Mouse (Mus musculus) lung, postnatal 36 days (tissue): ENCODE measurements around the gene Olfr1418.
A peak's percentile ranks its signal among the peaks of the same experiment; 100 is the strongest.
"Not testable (repeated sequence)": the region's sequence is repeated elsewhere in the genome, so short reads cannot be mapped to it uniquely, and the experiment has no call there.

ENCODE experiments used
- DNase-seq: peaks from one replicate; pipeline ENCODE4 v3.0.0; 2022; ENCODE audit warnings: mixed read lengths

Olfr1418 gene

DNA sequence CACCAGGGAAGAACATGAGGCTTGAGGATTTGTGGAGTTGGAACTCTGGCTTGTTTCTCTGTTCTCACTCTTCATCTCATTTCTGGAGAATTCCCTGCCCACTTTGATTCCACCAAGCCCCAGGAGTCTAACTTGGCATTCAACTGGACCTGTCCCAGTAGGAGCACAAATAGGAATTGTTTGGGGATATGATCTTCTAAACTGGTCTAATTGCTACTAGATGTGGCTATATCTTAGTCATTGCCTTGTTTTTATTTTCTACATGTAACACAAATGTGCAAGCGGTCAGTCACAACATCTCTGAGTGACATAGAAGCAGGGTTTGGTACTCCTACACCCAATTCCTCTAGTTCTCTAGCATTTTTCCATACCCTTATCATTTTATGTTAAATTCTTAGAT, at the start of gene Olfr1418:
Gene Olfr1418, minus strand, starts transcription at position 101 of the 400 bp plus-strand sequence.
- DNase-seq, result no peak

DNA sequence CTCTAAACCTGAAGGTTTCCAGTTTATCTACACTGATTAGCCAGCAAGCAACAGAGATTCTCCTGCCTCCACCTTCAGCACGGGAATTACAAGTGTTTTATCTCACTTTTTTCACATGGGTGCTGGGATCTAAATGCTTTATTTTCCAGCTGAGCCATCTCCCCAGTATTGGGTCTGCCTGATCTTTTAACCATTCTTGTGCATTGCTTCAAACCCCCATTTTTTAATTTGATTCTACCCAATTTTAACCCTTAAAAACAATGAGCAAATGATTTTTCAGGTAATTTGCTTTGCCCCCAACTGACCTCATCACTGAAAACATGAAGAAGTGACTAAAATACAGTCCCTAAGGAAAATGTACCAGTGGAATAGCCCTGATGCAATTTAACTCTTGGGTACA, 25.4 kb upstream of the Olfr1418 start, which contains the start of gene Olfr1420:
Gene Olfr1420, plus strand, starts transcription at position 301 of the 400 bp plus-strand sequence.
- no peak for DNase-seq

DNA sequence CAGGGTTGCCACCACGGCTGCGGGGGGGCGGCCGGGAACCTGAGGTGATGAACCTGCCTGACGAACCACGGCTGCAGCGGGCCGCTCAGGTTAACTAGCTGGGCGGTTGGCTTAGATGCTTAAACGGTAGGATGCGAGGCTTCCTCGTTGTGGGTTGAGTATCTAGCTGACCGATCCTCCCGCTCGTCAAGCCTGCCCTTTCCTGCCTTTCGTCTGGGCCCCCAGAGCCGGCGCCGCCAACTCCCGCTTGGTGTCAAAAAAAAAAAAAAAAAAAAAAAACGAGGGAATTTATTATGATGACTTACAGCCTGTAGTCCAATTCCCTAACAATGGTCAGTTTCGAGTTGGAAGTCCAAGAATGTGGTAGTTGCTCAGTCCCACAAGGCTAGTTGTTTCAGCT, 17.5 kb upstream of the Olfr1418 start:
- DNase-seq, result not testable (repeated sequence)

DNA sequence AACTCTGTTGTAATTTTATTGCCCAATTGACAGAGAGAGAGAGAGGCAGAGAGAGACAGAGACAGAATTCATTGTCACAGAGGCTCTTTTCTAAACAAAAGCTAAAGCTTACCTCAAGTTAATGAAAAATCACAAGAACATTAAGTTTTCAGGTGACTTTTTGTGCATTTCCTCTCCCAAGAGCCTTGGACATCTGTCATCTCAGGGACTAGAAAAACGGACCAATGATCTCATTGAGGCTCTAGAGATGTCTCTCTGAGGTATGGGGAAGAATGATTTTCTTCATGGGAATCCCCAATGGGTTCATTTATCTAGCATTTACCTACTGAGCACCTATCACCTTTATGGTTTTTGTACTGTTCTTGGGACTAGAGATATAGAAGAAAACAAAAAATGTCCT, 14.1 kb upstream of the Olfr1418 start, which contains the start of gene Olfr1419:
Gene Olfr1419, minus strand, starts transcription at position 101 of the 400 bp plus-strand sequence.
- no peak for DNase-seq

DNA sequence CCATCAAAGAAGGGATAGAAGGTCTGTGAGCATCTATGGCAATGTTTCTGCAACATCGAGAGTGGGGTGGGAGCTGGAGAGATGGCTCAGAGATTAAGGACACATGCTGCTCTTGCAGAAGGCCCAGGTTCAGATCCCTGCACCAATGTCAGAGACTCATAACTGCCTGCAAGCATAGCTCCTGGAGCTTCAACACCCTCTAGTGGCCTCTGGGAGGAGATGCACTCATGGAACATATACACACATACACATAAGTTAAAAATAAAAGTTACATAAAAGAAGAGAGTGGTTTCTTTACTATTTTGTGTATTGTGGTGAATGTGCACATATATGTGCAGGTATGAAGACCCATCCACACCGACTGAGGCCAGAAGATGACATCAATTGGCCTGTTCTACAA, 7.0 kb upstream of the Olfr1418 start:
- no peak for DNase-seq

DNA sequence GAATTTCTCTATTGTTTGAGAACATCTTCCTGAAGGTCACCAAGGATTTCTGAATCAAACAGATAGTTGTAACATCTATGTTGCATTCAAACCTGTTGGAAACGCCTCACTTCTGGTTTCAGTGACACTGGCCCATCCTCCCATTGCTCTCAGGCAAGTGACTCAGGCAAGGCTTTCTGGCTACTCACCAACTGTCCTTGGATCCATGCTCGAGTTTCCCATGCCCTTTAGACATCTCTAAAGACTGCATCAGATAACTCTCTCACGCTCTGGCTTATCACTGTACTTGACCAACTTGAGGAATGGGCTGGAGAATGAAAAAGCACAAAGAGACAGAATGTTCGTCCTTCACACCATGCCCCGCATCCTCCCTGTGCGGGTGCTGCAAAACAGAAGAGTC, 4.4 kb downstream of the Olfr1418 start:
- DNase-seq, result no peak

DNA sequence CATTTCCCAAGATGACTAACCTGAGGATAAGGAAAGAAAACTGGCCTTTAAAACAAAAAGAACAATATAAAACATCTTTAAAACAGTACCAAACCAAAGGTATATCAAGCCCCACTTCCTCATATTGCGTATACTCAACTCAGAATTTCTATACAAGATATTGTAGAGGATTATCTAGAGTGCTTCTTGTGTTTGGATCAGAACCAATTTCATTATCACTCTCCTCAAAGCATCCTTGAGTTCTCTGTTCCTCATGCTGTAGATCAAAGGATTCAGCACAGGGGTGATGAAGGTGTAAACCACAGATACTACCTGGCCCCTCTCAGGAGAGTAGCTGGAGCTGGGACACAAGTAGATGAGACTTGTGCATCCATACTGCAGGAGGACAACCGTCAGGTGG, 6.0 kb downstream of the Olfr1418 start:
- no peak for DNase-seq

DNA sequence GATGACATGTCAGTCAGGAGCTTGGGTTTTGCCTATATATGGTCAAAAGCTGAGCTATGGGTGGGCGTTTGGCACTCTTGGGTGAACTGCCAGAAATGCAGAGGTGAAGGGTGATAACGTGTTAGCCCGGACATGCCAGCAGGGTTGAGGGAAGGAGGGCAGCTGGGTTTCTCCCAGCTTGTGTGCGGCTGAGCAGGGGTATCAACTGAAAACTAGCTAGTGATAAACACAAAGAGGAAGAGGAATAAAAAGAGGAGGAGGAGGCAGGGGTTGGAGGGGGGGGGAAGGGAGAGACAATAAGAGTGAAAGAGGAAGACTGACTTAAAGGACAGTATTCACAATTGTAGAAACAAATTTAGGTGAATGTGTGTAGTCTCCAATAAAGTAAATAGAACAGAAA, 8.2 kb downstream of the Olfr1418 start:
- no peak for DNase-seq

DNA sequence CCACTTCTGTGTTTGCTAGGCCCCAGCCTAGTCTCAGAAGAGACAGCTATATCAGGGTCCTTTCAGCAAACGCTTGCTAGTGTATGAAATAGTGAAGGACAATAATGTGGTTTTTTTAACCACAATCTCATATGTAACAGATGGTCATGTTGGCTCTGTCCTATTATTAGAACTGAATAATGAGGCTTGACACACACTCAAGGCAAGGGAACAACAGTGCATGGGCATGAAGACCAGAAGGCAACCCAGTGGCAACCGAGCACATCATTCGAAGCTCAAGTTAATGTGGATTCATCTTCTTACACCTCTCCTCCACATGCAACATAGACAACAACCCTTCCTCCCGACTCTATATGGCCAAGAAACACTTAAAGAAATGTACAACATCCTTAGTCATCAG, 14.5 kb downstream of the Olfr1418 start:
- no peak for DNase-seq

DNA sequence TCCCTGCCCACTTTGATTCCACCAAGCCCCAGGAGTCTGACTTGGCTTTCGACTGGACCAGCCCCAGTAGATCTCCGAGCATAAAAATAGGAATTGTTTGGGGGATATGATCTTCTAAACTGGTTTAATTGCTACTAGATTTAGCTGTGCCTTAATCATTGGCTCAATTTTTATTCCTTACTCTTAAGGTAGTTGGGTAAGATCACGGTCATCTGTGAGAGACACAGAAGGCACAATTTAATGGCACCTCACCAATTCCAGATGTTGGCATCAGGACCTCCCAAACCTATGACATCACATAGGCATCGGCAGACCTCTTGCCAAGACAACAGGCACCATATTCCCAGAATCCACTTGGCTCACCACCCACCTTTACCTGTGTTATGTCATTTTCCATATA, 21.7 kb downstream of the Olfr1418 start, which contains the start of gene Olfr1417:
Gene Olfr1417, minus strand, starts transcription at position 101 of the 400 bp plus-strand sequence.
- no peak for DNase-seq

DNA sequence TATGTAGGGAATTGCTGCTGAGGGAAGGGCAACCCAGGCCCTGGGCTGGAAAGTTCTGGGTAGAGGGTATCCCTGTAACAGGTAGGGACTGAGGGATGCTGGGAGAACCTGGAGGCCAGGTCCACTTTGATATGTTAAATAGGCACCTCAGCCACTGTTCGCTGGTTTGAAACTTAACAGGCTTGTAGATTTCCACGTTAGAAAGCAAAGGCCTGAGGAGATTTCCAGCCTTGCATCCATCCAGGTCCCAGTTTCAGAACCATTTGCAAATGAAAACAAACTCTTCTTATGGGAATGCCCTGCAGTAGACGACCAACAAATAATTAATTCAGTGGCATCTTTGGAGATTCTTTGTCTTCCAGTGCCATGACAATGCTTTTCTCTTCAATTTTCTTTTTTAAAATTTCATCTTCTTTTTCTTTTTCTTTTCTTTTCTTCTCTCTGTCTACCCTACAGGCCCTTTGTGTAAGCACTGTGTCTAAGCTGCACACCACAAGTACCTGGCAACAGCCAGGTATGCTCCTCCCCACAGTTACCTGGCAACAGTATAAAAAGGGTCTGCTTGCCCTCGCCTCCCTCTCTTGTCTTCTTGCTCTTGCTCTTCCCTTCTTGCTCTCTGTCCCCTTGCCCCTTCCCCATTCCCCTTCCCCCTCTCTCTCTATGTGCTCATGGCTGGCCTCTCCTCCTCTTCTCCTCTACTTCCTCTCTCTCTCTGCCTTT, 37.4 kb downstream of the Olfr1418 start:
- DNase-seq, result no peak

DNA sequence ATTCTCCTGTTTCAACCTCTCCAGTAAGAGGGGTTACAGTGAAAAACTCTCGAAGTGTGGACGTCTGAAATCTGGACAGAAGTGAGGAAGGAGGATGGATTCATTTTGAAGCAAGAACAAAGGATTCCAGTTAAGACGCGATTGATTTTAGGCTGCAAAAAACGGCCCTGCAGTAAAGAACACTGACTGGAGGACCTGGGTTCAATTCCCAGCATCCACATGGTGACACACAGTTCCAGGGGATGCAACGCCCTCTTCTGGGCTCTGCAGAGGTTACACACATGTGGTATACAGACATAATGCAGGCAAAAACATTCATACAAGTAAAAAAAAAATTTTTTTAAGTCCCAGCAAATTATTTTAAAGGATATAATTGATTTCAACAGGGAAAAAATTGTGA, 40.7 kb downstream of the Olfr1418 start:
- DNase-seq, result peak; percentile 23

DNA sequence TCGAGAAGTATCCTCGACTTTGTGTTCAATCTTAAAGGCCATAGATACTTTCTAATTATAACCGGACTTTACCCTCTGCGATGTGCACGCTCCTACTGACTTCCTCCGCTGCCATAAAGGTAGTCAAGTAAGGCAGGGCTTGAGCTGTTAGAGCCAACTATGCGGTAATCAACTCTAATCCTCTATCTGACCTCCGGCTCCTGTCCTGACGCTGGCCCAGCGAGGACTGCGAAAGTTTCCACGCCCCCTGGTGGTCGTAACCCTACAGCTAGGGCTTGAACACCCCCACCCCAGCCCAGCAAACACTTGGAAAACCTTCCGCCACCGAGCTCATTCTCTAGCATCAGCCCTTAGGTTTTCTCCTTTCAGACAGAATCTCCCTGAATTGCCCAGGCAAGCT, 41.1 kb downstream of the Olfr1418 start:
- DNase-seq, result peak; percentile 94

DNA sequence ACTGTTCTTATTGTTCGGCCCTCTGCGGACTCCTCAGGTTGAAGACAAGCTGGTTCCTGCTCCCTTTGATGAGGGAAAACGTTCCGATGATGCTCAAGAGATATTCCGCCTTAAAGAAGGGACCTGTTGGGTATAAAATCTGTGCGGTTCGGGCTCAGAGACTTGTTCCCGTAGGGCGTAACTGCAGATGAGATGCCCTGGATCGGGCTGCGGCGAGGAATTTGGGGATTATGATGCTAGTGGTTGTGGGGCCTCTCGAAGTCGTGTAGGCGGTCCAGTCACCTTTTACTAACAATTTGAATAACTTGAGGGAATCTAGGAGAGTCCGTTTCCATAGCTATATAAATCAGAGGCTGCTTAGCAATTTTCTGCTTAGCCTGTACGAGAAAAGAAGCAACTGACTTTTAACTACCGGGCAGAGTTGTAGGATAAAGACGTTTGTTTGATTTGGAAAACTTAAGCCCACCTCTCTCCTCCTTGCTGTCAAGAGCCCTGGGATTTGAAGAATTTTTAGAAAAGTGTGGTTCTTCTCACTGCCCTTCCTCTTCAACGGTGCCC, 41.6 kb downstream of the Olfr1418 start, which contains the start of gene Stx3:
Gene Stx3, minus strand, starts transcription at position 261 of the 558 bp plus-strand sequence.
- DNase-seq, result peak; percentile 18

DNA sequence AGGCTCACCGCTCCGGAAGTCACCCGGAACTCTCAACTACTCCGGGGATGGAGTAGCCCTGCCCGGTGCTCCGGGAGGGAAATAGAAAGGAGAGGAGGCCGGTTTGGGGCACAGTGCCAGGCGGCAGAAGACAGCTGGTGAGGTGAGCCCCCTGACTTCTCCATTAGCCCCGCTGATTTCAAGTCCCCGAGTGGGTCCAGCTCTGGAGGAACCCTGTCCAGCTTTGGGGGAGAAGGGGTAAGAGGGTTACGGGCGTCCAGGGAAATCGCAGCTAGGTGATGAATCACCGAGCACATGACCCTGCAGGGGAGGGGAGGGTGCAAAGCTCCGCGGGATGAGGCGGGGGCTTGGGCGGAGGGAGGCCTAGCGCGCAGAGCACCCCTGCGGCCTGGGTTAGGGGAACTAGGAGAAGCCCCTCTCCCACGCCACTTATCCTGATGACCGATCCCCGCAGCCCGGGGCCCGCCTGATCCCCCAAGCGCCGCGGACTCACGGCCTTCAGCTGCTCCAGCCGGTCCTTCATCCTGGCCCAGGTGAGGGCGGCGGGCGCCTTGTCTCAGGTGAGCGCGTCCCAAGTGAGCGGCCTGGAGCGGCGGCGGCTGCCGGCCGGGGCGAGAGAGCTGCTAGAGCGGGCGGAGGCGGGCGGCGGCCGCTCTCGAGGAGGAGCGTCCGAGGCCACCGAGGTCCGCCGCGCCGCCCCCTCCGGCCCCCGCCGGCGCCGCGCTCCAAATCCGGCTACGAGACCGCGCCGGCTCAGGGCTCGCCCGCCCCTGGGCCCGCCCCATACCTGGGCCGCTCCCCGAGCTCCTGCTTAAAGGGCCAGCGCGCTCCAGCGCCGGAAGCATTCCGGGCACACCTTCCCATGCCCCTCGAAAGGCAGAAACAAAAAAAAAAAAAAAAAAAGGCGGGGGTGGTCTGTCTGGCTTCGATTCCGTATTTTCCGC, 42.4 kb downstream of the Olfr1418 start:
- peak; percentile 83 for DNase-seq

DNA sequence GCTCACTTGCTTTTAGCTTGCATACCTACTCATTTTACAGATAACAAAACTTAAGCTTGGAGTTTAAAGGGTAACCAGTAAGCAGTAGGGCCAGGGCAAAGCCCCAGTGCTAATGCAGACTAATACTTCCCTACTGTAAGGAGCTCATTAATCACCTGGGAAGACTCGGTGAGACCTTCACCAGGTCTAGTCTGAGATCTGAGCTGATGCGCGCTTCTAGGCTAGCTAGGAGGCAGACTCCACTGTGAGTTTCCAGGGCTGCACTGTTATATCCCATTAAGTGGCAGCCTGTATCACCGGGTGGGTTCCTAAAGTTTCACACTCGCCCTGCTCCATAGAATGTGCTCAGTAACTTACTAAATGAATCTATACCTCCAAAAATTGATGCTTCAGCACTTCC, 43.3 kb downstream of the Olfr1418 start:
- no peak for DNase-seq

DNA sequence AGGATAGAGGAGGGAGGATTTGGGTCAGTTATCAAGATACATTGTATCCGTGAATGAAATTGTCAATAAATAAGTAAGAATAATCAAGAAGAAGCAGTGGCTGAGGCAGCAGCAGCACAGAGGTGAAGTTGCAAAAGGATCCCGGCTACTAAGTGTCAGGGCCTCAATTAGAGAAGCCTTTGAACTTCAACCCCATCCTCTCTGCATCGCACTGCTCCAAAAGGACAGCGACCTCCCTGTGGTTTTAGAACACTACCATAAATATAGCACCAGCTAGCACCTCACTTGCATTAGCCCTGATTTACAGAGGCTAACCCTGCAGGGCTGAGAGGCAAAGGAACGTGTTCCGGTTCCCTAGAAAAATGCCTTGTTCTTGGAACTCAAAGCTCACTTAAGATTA, 44.2 kb downstream of the Olfr1418 start:
- no peak for DNase-seq

DNA sequence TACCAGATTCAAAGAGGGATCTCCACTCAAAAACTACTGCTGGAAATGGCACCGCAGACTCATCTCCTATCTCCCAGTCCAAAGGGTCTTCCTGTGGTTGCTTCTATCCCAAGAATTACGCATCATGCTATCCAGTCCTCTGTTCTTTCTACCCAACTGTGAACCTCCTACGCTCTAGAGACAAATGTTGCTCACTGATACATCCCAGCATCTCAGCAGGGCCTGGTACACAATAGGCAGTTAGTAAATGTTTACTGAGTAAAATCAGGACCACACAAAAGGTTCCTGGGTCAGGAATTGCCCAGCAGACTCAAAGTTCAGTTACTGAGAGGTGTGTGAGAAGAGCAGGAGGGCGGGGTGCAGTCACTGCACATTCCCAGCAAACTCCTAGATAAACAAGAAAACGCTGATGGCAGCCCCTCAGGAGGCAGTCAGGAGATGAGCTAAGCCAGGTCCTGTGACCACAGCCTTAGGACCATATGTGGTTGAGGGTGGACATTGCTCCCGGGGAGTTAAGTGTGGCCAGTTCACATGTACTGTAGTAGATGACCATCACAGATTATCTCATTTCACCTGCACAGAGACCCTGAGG, 46.0 kb downstream of the Olfr1418 start:
- peak; percentile 15 for DNase-seq

DNA sequence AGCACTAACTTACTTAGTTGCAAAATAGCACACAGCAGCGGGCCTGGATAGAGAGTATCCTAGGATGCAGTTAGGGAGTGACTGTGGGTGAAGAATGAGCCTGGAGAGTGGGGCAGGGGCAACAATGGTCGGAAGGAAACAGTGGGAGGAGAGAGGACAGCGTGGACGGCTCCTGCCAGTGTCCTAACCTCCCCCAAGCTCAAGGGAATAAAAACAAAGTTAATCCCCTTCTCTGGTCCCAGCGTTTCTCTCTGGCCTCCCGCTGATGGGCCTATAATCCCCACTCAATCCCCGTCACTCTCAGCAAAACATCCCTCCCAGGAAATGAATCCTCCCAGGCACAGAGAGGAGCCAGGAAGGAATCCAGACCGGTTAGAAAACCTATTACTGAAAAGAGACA, 47.2 kb downstream of the Olfr1418 start:
- peak; percentile 56 for DNase-seq

DNA sequence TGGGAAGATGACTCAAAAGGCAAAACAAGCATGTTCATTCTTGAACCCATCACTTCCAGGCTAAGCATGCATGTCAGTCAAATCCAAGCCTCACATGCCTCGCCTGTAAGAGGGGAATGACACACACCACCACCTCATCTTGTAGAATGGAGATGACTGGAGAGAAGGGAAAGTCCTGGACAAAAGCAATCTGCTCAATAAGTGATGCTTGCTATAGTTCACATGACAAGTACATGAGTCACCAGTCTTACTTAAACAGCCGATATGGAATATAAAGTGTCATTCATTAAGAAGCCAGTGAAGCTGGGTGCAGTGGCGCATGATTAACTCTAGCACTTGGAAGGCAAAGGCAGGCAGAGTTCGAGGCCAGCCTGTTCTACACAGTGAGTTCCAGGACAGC, 47.7 kb downstream of the Olfr1418 start:
- peak; percentile 14 for DNase-seq

DNA sequence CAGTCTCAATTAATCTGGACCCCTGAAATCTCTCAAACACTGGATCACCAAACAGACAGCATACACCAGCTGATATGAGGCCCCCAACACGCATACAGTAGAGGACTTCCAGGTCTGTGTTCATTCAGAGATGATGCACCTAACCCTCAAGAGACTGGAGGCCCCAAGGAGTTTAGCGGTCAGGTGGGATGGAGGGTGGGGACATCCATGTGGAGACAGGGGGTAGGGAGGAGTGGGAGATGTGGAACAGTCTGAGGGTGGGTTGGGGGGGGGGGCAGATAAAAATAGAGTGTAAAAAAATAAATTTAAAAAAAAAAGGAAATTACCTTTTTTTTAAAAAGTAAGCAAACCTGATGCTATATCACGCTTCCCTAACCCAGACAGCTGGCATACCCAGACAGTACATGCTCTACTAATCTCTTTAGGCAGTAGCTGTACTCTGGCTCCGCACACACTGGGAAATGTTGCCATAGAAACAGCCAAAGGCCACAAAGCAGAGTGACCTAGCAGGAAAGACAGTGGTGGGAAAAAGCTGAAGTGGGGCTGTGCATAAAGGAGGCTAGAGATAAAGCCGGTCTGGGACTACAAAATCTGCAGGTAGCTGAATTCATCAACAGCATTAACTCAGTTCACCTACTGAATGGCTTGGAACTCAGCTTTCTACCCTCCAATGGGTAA, 49.0 kb downstream of the Olfr1418 start:
- no peak for DNase-seq

DNA sequence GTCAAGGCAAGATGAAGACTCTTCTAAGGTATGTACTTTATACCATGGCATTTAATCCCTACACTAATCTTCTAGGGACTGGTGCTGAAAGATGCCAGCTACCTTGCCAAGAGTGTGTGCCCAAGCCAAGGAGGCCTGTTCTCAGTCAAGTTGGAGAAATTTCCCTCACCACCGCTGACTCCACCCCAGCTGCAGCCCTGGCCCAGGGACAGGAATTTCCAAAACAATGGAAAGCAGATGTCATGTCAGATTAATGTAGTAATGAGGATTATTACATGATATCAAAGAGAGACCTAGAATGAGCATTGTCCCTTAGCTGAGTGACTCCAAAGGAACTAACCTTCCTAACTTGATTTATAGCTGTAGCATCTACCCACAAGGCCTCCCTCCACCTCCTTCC, 50.0 kb downstream of the Olfr1418 start:
- peak; percentile 76 for DNase-seq
